Mouse (Mus musculus): ENCODE data around the gene Cep41.

Gene Cep41

DNA sequence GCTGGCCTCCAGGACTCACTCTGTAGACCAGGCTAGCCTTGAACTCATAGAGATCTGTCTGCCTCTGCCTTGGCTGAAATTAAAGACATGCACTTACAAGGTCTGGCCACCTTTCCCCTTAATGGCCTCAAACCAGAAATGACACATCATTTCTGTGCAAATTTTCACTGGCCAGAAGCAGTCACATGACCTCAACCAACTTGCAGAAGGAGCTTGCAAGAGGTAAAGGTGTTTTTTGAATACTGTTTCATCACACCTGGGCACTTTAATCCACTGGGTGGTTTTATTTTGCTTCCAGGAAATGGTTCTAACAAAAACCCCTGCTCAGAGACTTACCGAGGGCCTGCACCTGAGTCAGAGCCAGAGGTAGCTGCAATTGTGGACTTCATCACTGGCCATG is 63.6 kb downstream of the Cep41 start:
- DNase-seq (ENCODE audit: extremely low read depth, low read depth, low spot score): no peak

DNA sequence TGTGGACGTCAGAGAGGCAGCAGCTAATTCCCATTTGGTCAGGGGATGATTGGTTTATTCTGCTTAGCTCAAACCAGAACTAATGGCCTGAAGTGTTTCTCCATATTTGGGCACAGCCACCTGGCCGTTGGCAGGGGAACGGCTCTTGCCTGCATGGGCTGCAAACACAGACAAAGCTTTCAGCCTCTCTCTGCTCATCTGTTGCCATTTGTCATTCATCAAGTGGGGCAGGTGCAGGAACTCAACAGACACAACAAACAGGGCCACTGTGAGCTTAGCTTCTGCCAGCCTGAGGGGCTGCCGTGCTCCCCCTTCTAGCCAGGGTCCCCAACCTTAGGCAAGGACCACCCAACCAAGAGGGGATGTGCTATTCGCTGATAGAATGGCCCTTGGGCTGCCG is 65.4 kb downstream of the Cep41 start:
- DNase-seq (ENCODE audit: extremely low read depth, low read depth, low spot score): no peak

DNA sequence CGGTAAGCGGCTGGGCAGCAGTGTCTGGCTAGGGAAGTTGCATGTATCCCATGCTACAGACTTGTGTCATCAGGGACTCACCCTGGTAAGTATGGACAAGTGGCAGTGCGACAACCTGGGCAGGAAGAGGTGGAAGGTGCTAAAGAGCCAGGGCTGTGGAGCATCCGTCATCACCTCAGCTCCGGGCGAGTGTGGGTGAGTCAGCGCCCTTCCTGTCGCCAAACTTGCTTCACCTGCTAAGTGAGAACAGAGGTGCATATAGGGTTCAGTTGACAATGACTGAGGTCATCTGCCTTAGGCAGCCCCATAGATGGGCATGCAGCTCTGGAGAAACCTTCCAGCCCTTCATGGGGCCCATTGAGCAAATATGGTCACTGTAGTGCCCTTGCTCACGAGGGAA is 68.8 kb downstream of the Cep41 start:
- DNase-seq (ENCODE audit: extremely low read depth, low read depth, low spot score): peak; percentile 36

DNA sequence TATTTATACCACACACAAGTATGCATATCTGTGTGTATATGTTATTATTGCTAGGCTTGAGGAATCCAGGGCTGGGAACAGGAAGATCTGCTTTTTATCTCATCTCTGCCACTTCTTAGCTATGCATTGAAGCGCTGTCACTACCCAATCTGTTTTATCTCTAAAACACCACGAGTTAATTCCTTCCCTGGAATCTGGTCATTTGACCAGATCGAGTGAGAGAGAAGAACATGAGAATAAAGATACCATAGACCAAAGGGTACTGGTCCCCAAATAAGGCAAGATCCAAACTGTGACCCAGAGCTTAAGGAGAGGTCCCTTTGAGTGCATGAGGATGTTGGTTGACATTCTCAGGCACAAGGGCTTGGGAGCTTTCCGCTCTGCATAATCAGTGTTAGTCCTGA is 71.6 kb downstream of the Cep41 start:
- no peak for DNase-seq (ENCODE audit: extremely low read depth, low read depth, low spot score)

GRCm38 (mm10) chr6:30620994-30621393 is 72.6 kb downstream of the Cep41 start:
- DNase-seq (ENCODE audit: extremely low read depth, low read depth, low spot score): no peak

DNA sequence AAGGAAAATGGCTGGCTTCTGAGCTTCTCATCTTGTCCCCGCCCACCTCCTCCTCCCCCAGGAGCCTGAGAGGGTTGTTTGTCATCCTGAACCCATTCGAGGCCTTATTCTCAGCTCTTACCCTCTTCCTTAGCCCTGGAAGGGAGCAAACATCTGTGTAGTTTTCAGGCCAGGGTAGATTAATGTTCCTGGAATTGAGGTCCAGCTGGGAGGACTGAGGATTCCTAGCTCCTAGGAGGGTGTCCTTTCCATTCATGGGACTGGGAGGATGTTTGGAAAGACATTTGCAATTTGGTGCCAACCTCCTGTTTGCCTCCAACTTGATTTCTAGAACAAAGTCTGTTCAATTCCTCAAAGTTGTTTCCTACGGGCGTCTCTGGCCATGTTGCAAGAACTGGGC is 73.0 kb downstream of the Cep41 start:
- no peak for DNase-seq (ENCODE audit: extremely low read depth, low read depth, low spot score)

- DNase-seq (ENCODE audit: extremely low read depth, low read depth, low spot score): no peak
Observed at GRCm38 (mm10) chr6:30619606-30620005, 73.9 kb downstream of the Cep41 start.

- DNase-seq (ENCODE audit: extremely low read depth, low read depth, low spot score): no peak
Observed at GRCm38 (mm10) chr6:30618735-30619134, 74.8 kb downstream of the Cep41 start.

- DNase-seq (ENCODE audit: extremely low read depth, low read depth, low spot score): no peak
Observed at GRCm38 (mm10) chr6:30617959-30618590, 75.5 kb downstream of the Cep41 start.

DNA sequence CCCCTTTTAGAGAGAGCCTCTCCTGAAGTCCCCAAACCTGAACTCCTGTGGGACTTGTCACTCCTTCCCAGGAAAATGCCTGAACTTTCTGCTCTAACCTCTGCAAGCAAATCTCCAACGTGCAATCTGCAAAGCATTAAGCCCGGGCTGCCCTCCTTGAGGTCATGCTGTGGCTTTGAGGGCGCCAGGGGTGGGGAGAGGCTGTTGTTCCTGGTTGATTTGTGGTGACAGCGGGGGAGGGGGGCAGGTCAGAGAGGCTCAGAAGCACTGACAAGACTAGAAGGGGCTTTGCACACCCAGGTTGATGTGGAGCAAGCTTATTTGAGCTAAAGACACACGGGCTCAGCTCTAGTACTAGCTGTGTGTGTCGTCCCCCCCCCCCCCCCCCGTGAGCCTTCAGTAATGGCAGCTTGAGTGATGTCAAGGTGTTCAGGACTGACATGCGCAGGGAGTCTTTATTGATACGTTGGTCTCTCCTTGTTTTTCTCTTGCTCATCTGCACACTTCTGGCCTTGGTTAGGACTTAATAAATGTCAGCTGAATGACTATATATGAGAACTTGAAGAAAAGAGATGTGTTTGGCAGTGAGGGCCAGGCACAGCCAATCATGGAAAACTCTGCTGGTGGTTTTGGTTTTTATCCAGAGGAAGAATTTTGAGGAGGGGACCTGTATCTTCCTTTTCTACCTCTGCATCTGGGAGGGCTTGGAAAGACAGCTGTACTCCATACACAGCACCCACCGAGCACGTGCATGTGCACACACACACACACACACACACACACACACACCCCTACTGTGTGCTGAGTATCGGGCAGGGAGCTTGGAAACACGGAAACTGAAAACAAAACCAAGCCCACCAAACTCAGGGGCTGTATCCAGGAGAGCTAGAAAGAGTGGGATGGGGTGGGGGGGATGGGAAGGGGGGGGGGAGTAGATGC is 76.3 kb downstream of the Cep41 start:
- DNase-seq (ENCODE audit: extremely low read depth, low read depth, low spot score): no peak

GRCm38 (mm10) chr6:30616491-30616941 is 77.0 kb downstream of the Cep41 start:
- DNase-seq (ENCODE audit: extremely low read depth, low read depth, low spot score): no peak

DNA sequence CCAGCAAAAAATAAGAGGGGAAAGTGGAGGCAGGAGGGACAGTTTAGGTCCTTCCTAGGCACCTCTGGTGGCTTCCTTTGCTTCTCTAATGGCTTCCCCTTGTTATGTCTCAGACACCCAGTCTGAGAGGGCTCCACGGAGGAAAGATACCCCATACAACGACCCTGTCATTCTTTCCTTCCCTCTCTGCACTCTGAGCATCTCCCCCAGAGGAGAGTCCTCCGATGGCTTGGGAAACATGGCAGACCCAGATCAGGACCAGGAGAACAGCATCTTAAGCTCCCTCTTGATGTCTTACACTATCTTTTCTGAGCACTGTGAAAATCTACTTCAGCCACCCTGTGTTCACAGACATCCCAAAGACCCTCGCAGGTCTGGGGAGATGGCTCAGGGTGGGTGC is 77.8 kb downstream of the Cep41 start:
- DNase-seq (ENCODE audit: extremely low read depth, low read depth, low spot score): no peak

- DNase-seq (ENCODE audit: extremely low read depth, low read depth, low spot score): no peak
Observed at GRCm38 (mm10) chr6:30614251-30614650, 79.3 kb downstream of the Cep41 start.

DNA sequence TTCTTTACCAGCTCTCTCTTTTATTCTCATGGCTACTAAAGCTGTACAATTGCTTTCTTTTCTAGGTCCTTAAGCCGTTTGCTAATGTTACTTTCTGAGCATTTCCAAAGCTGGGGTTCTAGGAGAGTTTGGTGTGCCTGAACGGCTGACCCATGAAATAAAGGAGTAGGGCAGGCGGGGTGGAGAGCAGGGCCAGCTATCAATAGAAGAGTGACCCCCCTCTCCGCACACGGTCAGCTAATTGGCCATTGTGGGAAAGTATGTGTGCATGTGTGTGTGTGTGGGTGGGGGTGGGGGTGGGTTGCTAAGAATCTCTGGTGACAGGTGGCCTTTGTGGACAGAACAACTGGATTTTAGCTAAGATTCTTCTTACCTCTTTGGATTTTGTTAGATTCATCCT is 82.3 kb downstream of the Cep41 start:
- DNase-seq (ENCODE audit: extremely low read depth, low read depth, low spot score): no peak

GRCm38 (mm10) chr6:30610710-30611109 is 82.8 kb downstream of the Cep41 start, which contains the start of gene Cpa5:
Gene Cpa5 (plus strand): TSS chr6:30611010.
- DNase-seq (ENCODE audit: extremely low read depth, low read depth, low spot score): no peak

- DNase-seq (ENCODE audit: extremely low read depth, low read depth, low spot score): no peak
Observed at GRCm38 (mm10) chr6:30605672-30606071, 87.9 kb downstream of the Cep41 start.

- no peak for DNase-seq (ENCODE audit: extremely low read depth, low read depth, low spot score)
Observed at GRCm38 (mm10) chr6:30605111-30605510, 88.4 kb downstream of the Cep41 start.

DNA sequence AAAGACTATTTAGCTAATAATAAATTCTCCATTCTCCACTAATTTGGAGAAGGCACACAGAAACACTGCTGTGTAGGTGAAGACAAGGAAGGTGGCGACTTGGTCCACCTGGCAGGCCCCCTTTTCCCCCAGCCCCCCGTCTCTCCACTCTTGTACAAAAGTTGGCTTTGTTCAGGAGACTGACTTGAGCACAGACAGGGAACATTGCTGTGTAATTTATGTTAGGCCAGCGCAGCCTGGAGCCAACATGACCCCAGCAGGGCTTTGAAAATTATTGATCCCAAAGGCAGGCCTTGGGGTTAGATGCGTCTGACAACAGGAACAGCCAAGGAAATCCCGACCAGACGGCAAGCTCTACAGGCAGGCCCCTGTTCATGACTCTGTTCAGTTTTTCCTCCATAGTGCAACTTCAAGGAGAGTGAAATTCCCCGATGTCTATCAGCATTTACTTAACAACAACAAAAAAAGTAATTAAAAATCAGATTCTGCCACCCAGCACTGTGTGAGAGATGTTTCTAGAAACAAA is 89.1 kb downstream of the Cep41 start:
- DNase-seq (ENCODE audit: extremely low read depth, low read depth, low spot score): no peak
